Mouse (Mus musculus) layer of hippocampus, postnatal 10 days (tissue): ENCODE measurements around the gene Tomm5. TPM values are rescaled to one million over a fixed set of nuclear protein-coding genes. Genes with fewer than 3 reads are reported as not detected.
"Not testable (repeated sequence)": the region's sequence is repeated elsewhere in the genome, so short reads cannot be mapped to it uniquely, and the experiment has no call there.

Source experiments
- DNase-seq, 2 experiments: peaks; one replicate each; pipeline ENCODE4 v3.0.0; 2021; ENCODE audit warnings: low spot score in 2 of 2
- total RNA-seq, 2 experiments: library from RNA; stranded (reverse); gene quantifications; 2 replicates each; pipeline ENCODE4 v1.2.3; 2021

Gene Tomm5
- total RNA-seq, 2 experiments from 2014 or later, result 61.4 to 69.8 TPM

GRCm38 (mm10) chr4:45066036-45066730 is 41.7 kb downstream of the Tomm5 start:
- DNase-seq, result no peak

GRCm38 (mm10) chr4:45064577-45064976 is 43.3 kb downstream of the Tomm5 start:
- no peak for DNase-seq

GRCm38 (mm10) chr4:45063836-45064235 is 44.1 kb downstream of the Tomm5 start:
- not testable (repeated sequence) for DNase-seq

GRCm38 (mm10) chr4:45055451-45055850 is 52.5 kb downstream of the Tomm5 start:
- DNase-seq, result peak; percentile 33 to 35

Other genes starting within 250 kb of the Tomm5 start
- gene Grhpr, start 126.7 kb downstream of the Tomm5 start, total RNA-seq, result 10 to 100 TPM; 13.0 to 15.1 TPM
- 10 to 100 TPM; 18.3 to 18.5 TPM for gene Zbtb5, start 95.7 kb downstream of the Tomm5 start, total RNA-seq
- 10 to 100 TPM; 17.2 to 17.4 TPM for gene Polr1e, start 89.5 kb downstream of the Tomm5 start, total RNA-seq
- gene Fbxo10, start 23.5 kb downstream of the Tomm5 start, total RNA-seq, result 10 to 100 TPM; 31.6 to 35.5 TPM
- 10 to 100 TPM; 18.4 to 19.5 TPM for gene Frmpd1, start 76.8 kb upstream of the Tomm5 start, total RNA-seq
- gene Trmt10b, start 189.0 kb upstream of the Tomm5 start, total RNA-seq, result 10 to 100 TPM; 13.3 to 14.4 TPM
- 10 to 100 TPM; 24.1 to 25.8 TPM for gene Dcaf10, start 234.0 kb upstream of the Tomm5 start, total RNA-seq
- gene Exosc3, start 234.6 kb upstream of the Tomm5 start, total RNA-seq, result 10 to 100 TPM; 14.9 to 15.4 TPM